In the genomic region with DNA sequence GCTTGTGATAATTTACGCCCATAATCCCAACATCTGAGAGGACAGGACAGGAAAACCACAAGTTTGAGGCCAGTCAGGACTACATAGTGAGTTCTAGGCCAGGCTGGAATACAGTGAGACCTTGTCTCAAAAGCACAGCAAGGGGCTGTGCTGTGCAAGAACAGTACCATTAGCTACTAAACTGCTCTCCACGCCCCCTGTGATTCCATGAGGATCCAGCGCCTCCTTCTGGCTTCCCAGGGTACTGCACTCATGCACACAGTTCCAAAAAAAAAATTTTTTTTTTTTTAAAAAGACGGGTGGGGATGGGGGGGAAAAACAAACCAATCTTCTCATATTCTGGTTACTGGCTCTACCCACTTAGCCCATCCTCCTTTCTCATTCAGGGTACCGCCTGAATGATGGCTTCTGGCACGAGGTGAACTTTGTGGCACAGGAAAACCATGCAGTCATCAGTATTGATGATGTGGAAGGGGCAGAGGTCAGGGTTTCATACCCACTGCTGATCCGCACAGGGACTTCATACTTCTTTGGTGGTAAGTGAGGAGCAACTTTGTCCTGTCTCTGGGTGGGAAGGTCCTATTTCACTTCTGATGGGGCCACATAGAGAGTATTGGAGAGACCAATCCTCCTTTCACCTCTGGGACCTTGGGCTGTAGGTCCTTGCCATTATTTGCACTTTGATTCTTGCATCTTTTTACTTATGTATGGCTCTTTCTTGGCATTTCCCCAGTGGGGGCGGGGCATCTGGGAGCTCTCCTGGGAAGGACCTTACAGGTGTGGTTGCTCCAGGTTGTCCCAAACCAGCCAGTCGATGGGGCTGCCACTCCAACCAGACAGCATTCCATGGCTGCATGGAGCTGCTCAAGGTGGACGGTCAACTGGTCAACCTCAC, we compare ENCODE assay signal across 9 mouse cellular contexts. TPM values are rescaled to one million over a fixed set of nuclear protein-coding genes. Genes with fewer than 3 reads are reported as not detected.
DNase-seq lines count a peak whose midpoint lies in the region; TF ChIP-seq lines count a peak whose summit lies in the region.
"Had no signal": no experiment of that assay in that cellular context is flagged by ENCODE, and none has a peak within 500 bp of the region (broad histone marks: within the 10 kb centered on the region; RNA-seq: fewer than 3 reads in every experiment).

No protein-coding gene starts in this region.

- H3K27ac ChIP-seq in gastrocnemius, adult 2 months: no peak overlapping the region
- H3K27ac ChIP-seq: neural tube, embryonic 13.5 days had no signal

- peak; percentile 80 for DNase-seq in gastrocnemius, adult 2 months
- no peak for DNase-seq in gastrocnemius, adult 8-10 months (ENCODE audit: low spot score in 2 of 2)
- DNase-seq in ovary, postnatal 14 days (ENCODE audit: low spot score): peak; percentile 70
- DNase-seq in ovary, adult 18-20 months (ENCODE audit: low spot score): no peak
- DNase-seq in c-Kit-positive CD71-positive TER-119-positive erythroid progenitor cells, embryonic 14.5 days (ENCODE audit: low spot score): peak; percentile 59
- DNase-seq in gastrocnemius, postnatal 36 days: peak; percentile 61 to 70
- peak; percentile 71 for DNase-seq in lung, postnatal 25 days (ENCODE audit: low spot score)
- peak; percentile 72 for DNase-seq in urinary bladder, postnatal 14 days (ENCODE audit: low spot score)

- peak; percentile 83 for TF ChIP-seq CTCF in gastrocnemius, adult 2 months (IDR thresholded peaks at IDR 0.05)

- H3K4me3 ChIP-seq in gastrocnemius, adult 2 months: no peak overlapping the region
- H3K4me3 ChIP-seq: neural tube, embryonic 13.5 days had no signal

- intact Hi-C loops in gastrocnemius, adult 2 months (cut with DNase I): no loop called here
- intact Hi-C loops in gastrocnemius, postnatal 36 days (cut with DNase I): no loop called here

RNA-seq across cellular contexts. Expression of a gene that starts 5.8 kb away (rescaled TPM):
- not detected for total RNA-seq in gastrocnemius, adult 2 months (2021)
- not detected for total RNA-seq in gastrocnemius, adult 8-10 months (2022)
- total RNA-seq in gastrocnemius, postnatal 36 days (2021): not detected

RNA-seq across cellular contexts. Expression of a gene that starts 9.9 kb away (rescaled TPM):
- total RNA-seq in gastrocnemius, adult 2 months (2021): 10 to 100 TPM; 20.7 to 35.3 TPM
- total RNA-seq in gastrocnemius, adult 8-10 months (2022): 10 to 100 TPM; 25.6 to 38.5 (median 33.9) TPM
- 10 to 100 TPM; 22.4 to 27.6 TPM for total RNA-seq in gastrocnemius, postnatal 36 days (2021)

RNA-seq across cellular contexts. Expression of a gene that starts 10.8 kb away (rescaled TPM):
- 1 to 10 TPM; 1.2 to 1.6 TPM for total RNA-seq in gastrocnemius, adult 2 months (2021)
- 1 to 10 TPM in 1 of 4 experiments, under 1 TPM in 3; 0.67 to 1.3 (median 0.81) TPM for total RNA-seq in gastrocnemius, adult 8-10 months (2022)
- 1 to 10 TPM; 1.1 to 2.1 TPM for total RNA-seq in gastrocnemius, postnatal 36 days (2021)

RNA-seq across cellular contexts. Expression of a gene that starts 25.4 kb away (rescaled TPM):
- 1 to 10 TPM; 2.4 to 3.6 TPM for total RNA-seq in gastrocnemius, adult 2 months (2021)
- total RNA-seq in gastrocnemius, adult 8-10 months (2022): 1 to 10 TPM; 2.9 to 3.6 (median 3.2) TPM
- 1 to 10 TPM; 2.3 to 2.6 TPM for total RNA-seq in gastrocnemius, postnatal 36 days (2021)

RNA-seq across cellular contexts. Expression of a gene that starts 45.2 kb away (rescaled TPM):
- total RNA-seq in gastrocnemius, adult 2 months (2021): 10 to 100 TPM; 25.9 to 26.3 TPM
- 10 to 100 TPM; 24.3 to 31.0 (median 26.2) TPM for total RNA-seq in gastrocnemius, adult 8-10 months (2022)
- 10 to 100 TPM; 20.5 to 23.8 TPM for total RNA-seq in gastrocnemius, postnatal 36 days (2021)

Comparison
In these comparisons a context has a peak if more than half of its experiments do, and no peak if none do; other contexts are left out.
1. DNase-seq: peak in gastrocnemius, adult 2 months (single experiment), ovary, postnatal 14 days (single experiment), c-Kit-positive CD71-positive TER-119-positive erythroid progenitor cells, embryonic 14.5 days (single experiment), gastrocnemius, postnatal 36 days (2 of 2), lung, postnatal 25 days (single experiment) and urinary bladder, postnatal 14 days (single experiment); none in gastrocnemius, adult 8-10 months (0 of 2) and ovary, adult 18-20 months (single experiment).